9 mouse cellular contexts compared by ENCODE assay signal in the genomic region with DNA sequence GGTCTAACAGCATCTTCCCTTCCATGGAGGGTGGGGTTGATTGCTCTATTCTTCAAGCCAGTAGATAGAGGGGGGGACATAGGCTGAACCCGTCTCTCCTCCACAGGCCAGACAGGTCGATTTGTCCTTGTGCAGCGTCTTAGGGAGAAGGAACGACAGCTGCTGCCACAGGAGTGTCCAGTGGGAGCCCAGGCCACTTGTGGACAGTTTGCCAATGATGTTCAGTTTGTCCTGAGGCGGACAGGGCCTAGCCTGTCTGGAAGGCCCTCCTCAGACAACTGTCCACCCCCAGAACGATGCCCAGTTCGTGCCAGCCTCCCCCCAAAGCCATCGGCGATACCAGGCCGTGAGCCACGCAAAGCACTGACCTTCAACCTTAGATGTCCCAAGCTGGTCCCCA. TPM values are rescaled to one million over a fixed set of nuclear protein-coding genes. Genes with fewer than 3 reads are reported as not detected.
DNase-seq lines count a peak whose midpoint lies in the region; ATAC-seq and TF ChIP-seq lines count a peak whose summit lies in the region.
"Had no signal": no experiment of that assay in that cellular context is flagged by ENCODE, and none has a peak within 500 bp of the region (broad histone marks: within the 10 kb centered on the region; RNA-seq: fewer than 3 reads in every experiment).

No protein-coding gene starts in this region.

- peak overlapping the region; percentile 58 to 61; a peak in 2 of 4 replicates for H3K4me3 ChIP-seq in heart, embryonic 14.5 days (ENCODE audit: control insufficient read depth in 1 of 2, insufficient read depth in 1 of 2, low read depth in 1 of 2, low read length in 2 of 2)
- peak overlapping the region; percentile 92 for H3K4me3 ChIP-seq in E14TG2a.4 (replicated peaks; ENCODE audit: low read length)
- no peak overlapping the region for H3K4me3 ChIP-seq in hindbrain, embryonic 11.5 days (ENCODE audit: low read depth, low read length)
- H3K4me3 ChIP-seq in liver, embryonic 15.5 days (replicated peaks) = peak overlapping the region; percentile 80

- ATAC-seq in heart, embryonic 14.5 days (ENCODE audit: insufficient number of reproducible peaks, insufficient read depth, low FRiP score, low read depth) = no peak
- no peak for ATAC-seq in hindbrain, embryonic 11.5 days (ENCODE audit: low FRiP score)
- no peak for ATAC-seq in liver, embryonic 15.5 days (ENCODE audit: insufficient read depth)

- TF ChIP-seq CTCF in E14TG2a.4 (conservative IDR thresholded peaks at IDR 0.05; ENCODE audit: low read length) = no peak

- intact Hi-C loops in heart, postnatal 14 days (cut with DNase I) = no loop called here

- DNase-seq in heart, postnatal 14 days = no peak
- no peak for DNase-seq in hindbrain, embryonic 11.5 days (ENCODE audit: low spot score)
- DNase-seq in embryo, embryonic 10 days (ENCODE audit: low spot score) = no peak
- DNase-seq in right cerebral cortex, postnatal 14 days = no peak
- DNase-seq in urinary bladder, postnatal 25 days (ENCODE audit: low spot score) = no peak
- DNase-seq: layer of hippocampus, postnatal 36 days had no signal

- no peaks in the 10 kb centered on the region; the same call in 1 of the 2 replicates for H3K27me3 ChIP-seq in heart, embryonic 14.5 days (ENCODE audit: control insufficient read depth, insufficient read depth, low read length)
- H3K27me3 ChIP-seq in E14TG2a.4 (ENCODE audit: insufficient read depth, low read length) = no peaks in the 10 kb centered on the region
- H3K27me3 ChIP-seq in hindbrain, embryonic 11.5 days (ENCODE audit: control insufficient read depth, insufficient read depth, low read length) = no peaks in the 10 kb centered on the region
- H3K27me3 ChIP-seq in liver, embryonic 15.5 days = no peaks in the 10 kb centered on the region

- 0 out of 2 replicates have a peak, but pooled peaks cover 11% of the 10 kb centered on the region for H3K36me3 ChIP-seq in heart, embryonic 14.5 days (ENCODE audit: control insufficient read depth, insufficient read depth, low read length)
- peaks cover 45% of the 10 kb centered on the region for H3K36me3 ChIP-seq in E14TG2a.4 (ENCODE audit: insufficient read depth, low read length)
- H3K36me3 ChIP-seq in hindbrain, embryonic 11.5 days (ENCODE audit: control insufficient read depth, insufficient read depth, low read length) = 0 out of 2 replicates have a peak, but pooled peaks cover 4% of the 10 kb centered on the region
- peaks cover 35% of the 10 kb centered on the region for H3K36me3 ChIP-seq in liver, embryonic 15.5 days (replicated peaks)

- peak overlapping the region; percentile 96 for H3K4me2 ChIP-seq in heart, embryonic 14.5 days (ENCODE audit: low read length)
- H3K4me2 ChIP-seq in hindbrain, embryonic 11.5 days (replicated peaks; ENCODE audit: low read depth, low read length) = peak overlapping the region; percentile 85
- peak overlapping the region; percentile 100 for H3K4me2 ChIP-seq in liver, embryonic 15.5 days

- H3K27ac ChIP-seq in heart, embryonic 14.5 days (replicated peaks in 1 of 2; ENCODE audit: control insufficient read depth in 1 of 2, insufficient read depth in 1 of 2, low read depth in 2 of 2, low read length in 2 of 2) = peak overlapping the region in 1 of 2 experiments; percentile 43; a peak in 1 of 4 replicates
- H3K27ac ChIP-seq in hindbrain, embryonic 11.5 days (ENCODE audit: low read depth, low read length) = no peak overlapping the region
- peak overlapping the region; percentile 92 for H3K27ac ChIP-seq in liver, embryonic 15.5 days (replicated peaks)

- H3K9me3 ChIP-seq in heart, embryonic 14.5 days (ENCODE audit: control insufficient read depth, low read length) = no peaks in the 10 kb centered on the region
- no peaks in the 10 kb centered on the region for H3K9me3 ChIP-seq in E14TG2a.4 (ENCODE audit: low read length)
- H3K9me3 ChIP-seq in hindbrain, embryonic 11.5 days (ENCODE audit: control insufficient read depth, low read length) = no peaks in the 10 kb centered on the region
- no peaks in the 10 kb centered on the region for H3K9me3 ChIP-seq in liver, embryonic 15.5 days (replicated peaks)

- H3K4me1 ChIP-seq in heart, embryonic 14.5 days (ENCODE audit: control insufficient read depth in 2 of 2, insufficient read depth in 2 of 2, low read length in 2 of 2) = peaks cover 14 to 27% of the 10 kb centered on the region in 2 experiments
- peaks cover 87% of the 10 kb centered on the region for H3K4me1 ChIP-seq in E14TG2a.4 (replicated peaks; ENCODE audit: low read depth, low read length)
- peaks cover 12% of the 10 kb centered on the region for H3K4me1 ChIP-seq in hindbrain, embryonic 11.5 days (replicated peaks; ENCODE audit: control insufficient read depth, insufficient read depth, low read length)
- H3K4me1 ChIP-seq in liver, embryonic 15.5 days (replicated peaks) = peaks cover 97% of the 10 kb centered on the region

- WGBS in heart, embryonic 14.5 days = 85% methylated on average over 11 of the region's 11 CpGs
- 87% methylated on average over 11 of the region's 11 CpGs for WGBS in hindbrain, embryonic 11.5 days
- 84% methylated on average over 11 of the region's 11 CpGs for WGBS in liver, embryonic 15.5 days (ENCODE audit: insufficient replicate concordance)

- H3K9ac ChIP-seq in heart, embryonic 14.5 days (ENCODE audit: low read length) = peak overlapping the region; percentile 79
- no peak overlapping the region for H3K9ac ChIP-seq in hindbrain, embryonic 11.5 days (ENCODE audit: low read depth, low read length)
- H3K9ac ChIP-seq in liver, embryonic 15.5 days = peak overlapping the region; percentile 89; the same call in 1 of the 2 replicates

RNA-seq across cellular contexts. Expression of gene Rassf7, which starts 1.2 kb away (rescaled TPM):
- polyA plus RNA-seq in heart, embryonic 14.5 days (2014; fragmentation: Nextera tagmentation; extraction: Ambion mirVana) = 12.1 and 12.4 TPM in 2 replicates
- total RNA-seq in heart, postnatal 14 days (2021) = 1 to 10 TPM; 1.2 to 1.5 TPM
- 36.4 and 37.8 TPM in 2 replicates for polyA plus RNA-seq in hindbrain, embryonic 11.5 days (2014; fragmentation: Nextera tagmentation; extraction: Ambion mirVana)
- polyA plus RNA-seq in liver, embryonic 15.5 days (2015; fragmentation: Nextera tagmentation; extraction: Ambion mirVana) = 27.3 and 33.4 TPM in 2 replicates

RNA-seq across cellular contexts. Expression of gene Lmntd2, which starts 3.0 kb away (rescaled TPM):
- polyA plus RNA-seq in heart, embryonic 14.5 days (2014; fragmentation: Nextera tagmentation; extraction: Ambion mirVana) = 0.46 and 0.62 TPM in 2 replicates
- not detected for total RNA-seq in heart, postnatal 14 days (2021)
- polyA plus RNA-seq in hindbrain, embryonic 11.5 days (2014; fragmentation: Nextera tagmentation; extraction: Ambion mirVana) = 2.3 and 3.3 TPM in 2 replicates
- 0.60 and 0.91 TPM in 2 replicates for polyA plus RNA-seq in liver, embryonic 15.5 days (2015; fragmentation: Nextera tagmentation; extraction: Ambion mirVana)
- total RNA-seq: layer of hippocampus, postnatal 36 days had no signal

RNA-seq across cellular contexts. Expression of gene Phrf1, which starts 11.7 kb away (rescaled TPM):
- 41.3 and 44.4 TPM in 2 replicates for polyA plus RNA-seq in heart, embryonic 14.5 days (2014; fragmentation: Nextera tagmentation; extraction: Ambion mirVana)
- 10 to 100 TPM; 43.4 to 44.3 TPM for total RNA-seq in heart, postnatal 14 days (2021)
- polyA plus RNA-seq in hindbrain, embryonic 11.5 days (2014; fragmentation: Nextera tagmentation; extraction: Ambion mirVana) = 67.1 and 78.6 TPM in 2 replicates
- 26.7 and 32.6 TPM in 2 replicates for polyA plus RNA-seq in liver, embryonic 15.5 days (2015; fragmentation: Nextera tagmentation; extraction: Ambion mirVana)

RNA-seq across cellular contexts. Expression of gene Lrrc56, which starts 22.9 kb away (rescaled TPM):
- 1.6 and 2.8 TPM in 2 replicates for polyA plus RNA-seq in heart, embryonic 14.5 days (2014; fragmentation: Nextera tagmentation; extraction: Ambion mirVana)
- total RNA-seq in heart, postnatal 14 days (2021) = 1 to 10 TPM; 2.6 to 3.6 TPM
- polyA plus RNA-seq in hindbrain, embryonic 11.5 days (2014; fragmentation: Nextera tagmentation; extraction: Ambion mirVana) = 6.2 and 7.8 TPM in 2 replicates
- polyA plus RNA-seq in liver, embryonic 15.5 days (2015; fragmentation: Nextera tagmentation; extraction: Ambion mirVana) = 11.0 and 12.1 TPM in 2 replicates

RNA-seq across cellular contexts. Expression of gene Hras, which starts 23.1 kb away (rescaled TPM):
- polyA plus RNA-seq in heart, embryonic 14.5 days (2014; fragmentation: Nextera tagmentation; extraction: Ambion mirVana) = 93.9 and 96.7 TPM in 2 replicates
- 100 to 1,000 TPM; 101 to 104 TPM for total RNA-seq in heart, postnatal 14 days (2021)
- polyA plus RNA-seq in hindbrain, embryonic 11.5 days (2014; fragmentation: Nextera tagmentation; extraction: Ambion mirVana) = 98.0 and 99.6 TPM in 2 replicates
- polyA plus RNA-seq in liver, embryonic 15.5 days (2015; fragmentation: Nextera tagmentation; extraction: Ambion mirVana) = 83.0 and 98.2 TPM in 2 replicates
